Mouse (Mus musculus) bone marrow, adult 2 months (tissue): ENCODE measurements around the gene Ncstn.

Source experiments
- CTCF ChIP-seq: fragments of 200-500 bp; IDR thresholded peaks from 2 replicates; pipeline ENCODE4 v1.5.1; 2011; ENCODE audit warnings: low read length, control low read depth; ENCODE audit not compliant: control insufficient read depth, insufficient read depth
- POLR2A ChIP-seq: fragments of 200-500 bp; IDR thresholded peaks from 2 replicates; pipeline ENCODE4 v1.6.1; 2011; ENCODE audit warnings: low read depth, mild to moderate bottlenecking, control low read depth, low read length, borderline replicate concordance; ENCODE audit not compliant: control insufficient read depth

DNA sequence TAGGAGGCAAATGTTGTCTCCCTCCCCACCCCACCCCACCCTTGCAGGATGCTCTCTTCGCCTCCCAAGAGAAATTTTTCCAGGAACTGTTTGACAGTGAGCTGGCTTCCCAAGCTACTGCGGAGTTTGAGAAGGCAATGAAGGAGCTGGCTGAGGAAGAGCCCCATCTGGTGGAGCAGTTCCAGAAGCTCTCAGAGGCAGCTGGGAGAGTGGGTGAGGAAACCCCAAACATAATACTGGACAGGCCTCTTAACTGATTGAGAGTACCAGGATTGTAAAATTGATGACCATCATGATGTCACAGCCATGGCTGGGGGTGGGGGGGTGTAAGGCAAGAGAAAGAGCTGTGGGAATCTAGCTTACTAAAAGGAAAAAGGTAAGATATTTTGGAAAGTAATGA lies 46.5 kb upstream of the Ncstn start:
- TF ChIP-seq CTCF (peak; percentile 28; the same call in 1 of the 2 replicates), POLR2A (no peak)
